Comparison of ENCODE assay signal across 25 mouse cellular contexts in genomic region chr15:97163090-97163489, GRCm38 (mm10).
"Had no signal": no experiment of that assay in that cellular context is flagged by ENCODE, and none has a peak within 500 bp of the region (broad histone marks: within the 10 kb centered on the region; RNA-seq: fewer than 3 reads in every experiment).

No protein-coding gene starts in this region.

- H3K4me2 ChIP-seq: heart, embryonic 12.5 days; hindbrain, embryonic 12.5 days; hindbrain, embryonic 14.5 days; intestine, embryonic 15.5 days; limb, embryonic 13.5 days; limb, embryonic 15.5 days; liver, embryonic 12.5 days; liver, embryonic 15.5 days had no signal

- H3K36me3 ChIP-seq: heart, embryonic 10.5 days; heart, embryonic 12.5 days; hindbrain, embryonic 10.5 days; hindbrain, embryonic 12.5 days; intestine, embryonic 15.5 days; limb, embryonic 13.5 days; limb, embryonic 15.5 days; liver, embryonic 12.5 days; liver, embryonic 15.5 days had no signal

- ATAC-seq: hindbrain, embryonic 16.5 days; inflammation-experienced regulatory T-cells, adult 6 months; intestine, embryonic 15.5 days; intestine, postnatal 0 days; liver, embryonic 12.5 days had no signal

- DNase-seq: gastrocnemius, postnatal 14 days; gastrocnemius, postnatal 36 days; heart, adult 18-20 months; heart, postnatal 10 days; heart, postnatal 4 days; kidney, adult 18-20 months; kidney, adult 8-10 months; kidney, postnatal 10 days; kidney, postnatal 25 days; kidney, postnatal 4 days had no signal

- H3K27ac ChIP-seq: heart, embryonic 10.5 days; hindbrain, embryonic 10.5 days; hindbrain, embryonic 12.5 days; hindbrain, embryonic 14.5 days; intestine, embryonic 15.5 days; layer of hippocampus, adult 2 months; left cerebral cortex, adult 2 months; limb, embryonic 13.5 days; limb, embryonic 15.5 days; liver, embryonic 12.5 days; liver, embryonic 15.5 days had no signal

- H3K4me1 ChIP-seq: heart, embryonic 12.5 days; hindbrain, embryonic 10.5 days; hindbrain, embryonic 12.5 days; intestine, embryonic 15.5 days; limb, embryonic 13.5 days; liver, embryonic 12.5 days had no signal

- H3K4me3 ChIP-seq: heart, embryonic 10.5 days; heart, embryonic 12.5 days; hindbrain, embryonic 10.5 days; hindbrain, embryonic 12.5 days; intestine, embryonic 15.5 days; layer of hippocampus, adult 2 months; left cerebral cortex, adult 2 months; limb, embryonic 13.5 days; limb, embryonic 15.5 days; liver, embryonic 12.5 days; liver, embryonic 15.5 days had no signal

- H3K27me3 ChIP-seq: heart, embryonic 12.5 days; hindbrain, embryonic 12.5 days; intestine, embryonic 15.5 days; limb, embryonic 13.5 days; limb, embryonic 15.5 days; liver, embryonic 12.5 days; liver, embryonic 15.5 days had no signal

- H3K9me3 ChIP-seq: heart, embryonic 10.5 days; heart, embryonic 12.5 days; hindbrain, embryonic 10.5 days; hindbrain, embryonic 12.5 days; intestine, embryonic 15.5 days; limb, embryonic 13.5 days; limb, embryonic 15.5 days; liver, embryonic 12.5 days; liver, embryonic 15.5 days had no signal

- H3K9ac ChIP-seq: heart, embryonic 12.5 days; hindbrain, embryonic 12.5 days; hindbrain, embryonic 14.5 days; intestine, embryonic 15.5 days; limb, embryonic 13.5 days; limb, embryonic 15.5 days; liver, embryonic 12.5 days; liver, embryonic 15.5 days had no signal
